Mouse (Mus musculus): ENCODE measurements around the gene Snx5. TPM values are rescaled to one million over a fixed set of nuclear protein-coding genes. Genes with fewer than 3 reads are reported as not detected.

The Snx5 gene
- polyA plus RNA-seq, 1 experiment from 2014 or later = 62.8 TPM

GRCm38 (mm10) chr2:144280568-144280967 is 9.9 kb upstream of the Snx5 start:
- H3K9ac ChIP-seq = no peak overlapping the region
- H3K36me3 ChIP-seq (replicated peaks) = 0 out of 2 replicates have a peak, but pooled peaks cover 4% of the 10 kb centered on the region
- no peaks in the 10 kb centered on the region for H3K27me3 ChIP-seq (replicated peaks)
- no peaks in the 10 kb centered on the region for H3K9me3 ChIP-seq
- 86% methylated on average over 3 of the region's 3 CpGs for WGBS
- H3K4me3 ChIP-seq = no peak overlapping the region
- no peak for ATAC-seq (replicated peaks)
- no peak overlapping the region for H3K27ac ChIP-seq
- no peaks in the 10 kb centered on the region for H3K4me1 ChIP-seq
- no peak overlapping the region for H3K4me2 ChIP-seq

GRCm38 (mm10) chr2:144279742-144280141 is 9.0 kb upstream of the Snx5 start:
- 65% methylated on average over 5 of the region's 5 CpGs for WGBS
- no peak for ATAC-seq (replicated peaks)
- H3K4me1 ChIP-seq = no peaks in the 10 kb centered on the region

GRCm38 (mm10) chr2:144276885-144277284 is 6.2 kb upstream of the Snx5 start:
- WGBS = 93% methylated on average over 3 of the region's 3 CpGs
- Histone ChIP-seq H3K9ac (no peak overlapping the region), H3K27ac (no peak overlapping the region), H3K9me3 (no peaks in the 10 kb centered on the region), H3K36me3 (replicated peaks) (0 out of 2 replicates have a peak, but pooled peaks cover 4% of the 10 kb centered on the region), H3K4me3 (no peak overlapping the region), H3K27me3 (replicated peaks) (no peaks in the 10 kb centered on the region), H3K4me2 (no peak overlapping the region), H3K4me1 (no peaks in the 10 kb centered on the region)
- ATAC-seq (replicated peaks) = no peak

More at GRCm38 (mm10) chr2:144279742-144280141, 9.0 kb upstream of the Snx5 start:
- Histone ChIP-seq H3K4me3 (no peak overlapping the region), H3K4me2 (no peak overlapping the region), H3K9me3 (no peaks in the 10 kb centered on the region), H3K27ac (no peak overlapping the region), H3K27me3 (replicated peaks) (no peaks in the 10 kb centered on the region), H3K36me3 (replicated peaks) (0 out of 2 replicates have a peak, but pooled peaks cover 4% of the 10 kb centered on the region), H3K9ac (no peak overlapping the region)

GRCm38 (mm10) chr2:144274741-144275140 is 4.0 kb upstream of the Snx5 start:
- H3K9me3 ChIP-seq = no peaks in the 10 kb centered on the region
- H3K4me2 ChIP-seq = no peak overlapping the region
- no peak overlapping the region for H3K27ac ChIP-seq
- H3K27me3 ChIP-seq (replicated peaks) = no peaks in the 10 kb centered on the region
- no peak for ATAC-seq (replicated peaks)
- 0 out of 2 replicates have a peak, but pooled peaks cover 1% of the 10 kb centered on the region for H3K36me3 ChIP-seq (replicated peaks)
- no peak overlapping the region for H3K9ac ChIP-seq
- H3K4me1 ChIP-seq = no peaks in the 10 kb centered on the region
- H3K4me3 ChIP-seq = no peak overlapping the region
- 75% methylated on average over 8 of the region's 8 CpGs for WGBS

- no peaks in the 10 kb centered on the region for H3K36me3 ChIP-seq (replicated peaks)
These were observed 1.4 kb upstream of the Snx5 start for GRCm38 (mm10) chr2:144272088-144272487.

GRCm38 (mm10) chr2:144269679-144270475 is 829 bp downstream of the Snx5 start:
- no peak for ATAC-seq (replicated peaks)
- no peaks in the 10 kb centered on the region for H3K36me3 ChIP-seq (replicated peaks)
- WGBS = under 1% methylated on average over 29 of the region's 33 CpGs
- peaks cover 24% of the 10 kb centered on the region for H3K4me1 ChIP-seq
- peak overlapping the region; percentile 95 for H3K9ac ChIP-seq
- peak overlapping the region; percentile 81 for H3K4me3 ChIP-seq
- no peaks in the 10 kb centered on the region for H3K27me3 ChIP-seq (replicated peaks)
- no peaks in the 10 kb centered on the region for H3K9me3 ChIP-seq
- peak overlapping the region; percentile 94 for H3K27ac ChIP-seq
- peak overlapping the region; percentile 70 for H3K4me2 ChIP-seq

More at GRCm38 (mm10) chr2:144272088-144272487, 1.4 kb upstream of the Snx5 start:
- Histone ChIP-seq H3K4me1 (peaks cover 20% of the 10 kb centered on the region), H3K9ac (no peak overlapping the region), H3K9me3 (no peaks in the 10 kb centered on the region), H3K4me3 (no peak overlapping the region), H3K27ac (no peak overlapping the region), H3K4me2 (no peak overlapping the region), H3K27me3 (replicated peaks) (no peaks in the 10 kb centered on the region)
- no peak for ATAC-seq (replicated peaks)
- 95% methylated on average over 12 of the region's 12 CpGs for WGBS

GRCm38 (mm10) chr2:144269306-144269650 is 1.4 kb downstream of the Snx5 start:
- H3K27me3 ChIP-seq (replicated peaks) = no peaks in the 10 kb centered on the region
- H3K9ac ChIP-seq = peak overlapping the region; percentile 95; the same call in 1 of the 2 replicates
- H3K9me3 ChIP-seq = no peaks in the 10 kb centered on the region
- no peak overlapping the region for H3K27ac ChIP-seq
- WGBS = 1% methylated on average over 11 of the region's 11 CpGs
- H3K4me2 ChIP-seq = peak overlapping the region; percentile 70
- ATAC-seq (replicated peaks) = no peak
- no peaks in the 10 kb centered on the region for H3K36me3 ChIP-seq (replicated peaks)
- H3K4me3 ChIP-seq = peak overlapping the region; percentile 81
- peaks cover 24% of the 10 kb centered on the region for H3K4me1 ChIP-seq

GRCm38 (mm10) chr2:144268446-144269305 is 2.0 kb downstream of the Snx5 start:
- Histone ChIP-seq H3K4me1 (peaks cover 24% of the 10 kb centered on the region), H3K4me2 (peak overlapping the region; percentile 70), H3K27me3 (replicated peaks) (no peaks in the 10 kb centered on the region), H3K4me3 (peak overlapping the region; percentile 81), H3K9ac (no peak overlapping the region; the same call in 1 of the 2 replicates), H3K27ac (no peak overlapping the region), H3K36me3 (replicated peaks) (no peaks in the 10 kb centered on the region), H3K9me3 (no peaks in the 10 kb centered on the region)
- no peak for ATAC-seq (replicated peaks)
- 9% methylated on average over 6 of the region's 6 CpGs for WGBS

GRCm38 (mm10) chr2:144267731-144268015 is 3.0 kb downstream of the Snx5 start:
- 43% methylated on average over 1 of the region's 1 CpGs for WGBS
- H3K27ac ChIP-seq = no peak overlapping the region

GRCm38 (mm10) chr2:144267004-144267730 is 3.5 kb downstream of the Snx5 start:
- ATAC-seq (replicated peaks) = no peak
- Histone ChIP-seq H3K4me1 (peaks cover 24% of the 10 kb centered on the region), H3K9ac (no peak overlapping the region), H3K4me3 (no peak overlapping the region), H3K9me3 (no peaks in the 10 kb centered on the region), H3K36me3 (replicated peaks) (no peaks in the 10 kb centered on the region), H3K27me3 (replicated peaks) (no peaks in the 10 kb centered on the region), H3K4me2 (no peak overlapping the region), H3K27ac (no peak overlapping the region)
- 55% methylated on average over 5 of the region's 5 CpGs for WGBS

More at GRCm38 (mm10) chr2:144267731-144268015, 3.0 kb downstream of the Snx5 start:
- Histone ChIP-seq H3K4me3 (no peak overlapping the region), H3K27me3 (replicated peaks) (no peaks in the 10 kb centered on the region), H3K4me2 (no peak overlapping the region), H3K4me1 (peaks cover 24% of the 10 kb centered on the region), H3K9ac (no peak overlapping the region), H3K9me3 (no peaks in the 10 kb centered on the region), H3K36me3 (replicated peaks) (no peaks in the 10 kb centered on the region)
- ATAC-seq (replicated peaks) = no peak

GRCm38 (mm10) chr2:144265916-144266683 is 4.6 kb downstream of the Snx5 start:
- H3K27me3 ChIP-seq (replicated peaks) = no peaks in the 10 kb centered on the region
- no peak overlapping the region for H3K4me3 ChIP-seq
- peaks cover 24% of the 10 kb centered on the region for H3K4me1 ChIP-seq
- H3K27ac ChIP-seq = no peak overlapping the region
- no peaks in the 10 kb centered on the region for H3K9me3 ChIP-seq
- ATAC-seq (replicated peaks) = no peak
- no peak overlapping the region for H3K9ac ChIP-seq
- H3K4me2 ChIP-seq = no peak overlapping the region
- H3K36me3 ChIP-seq (replicated peaks) = no peaks in the 10 kb centered on the region
- 55% methylated on average over 4 of the region's 4 CpGs for WGBS

Measured in midbrain, embryonic 15.5 days (tissue).